Mouse (Mus musculus): ENCODE data around the gene Alg9.

The Alg9 gene

GRCm38 (mm10) chr9:50886870-50887269 lies 112.1 kb downstream of the Alg9 start:
- no peak for DNase-seq (ENCODE audit: low spot score)

- DNase-seq (ENCODE audit: low spot score), result no peak
Observed at GRCm38 (mm10) chr9:50887351-50887750, 112.5 kb downstream of the Alg9 start.

- no peak for DNase-seq (ENCODE audit: low spot score)
Observed at GRCm38 (mm10) chr9:50889211-50889610, 114.4 kb downstream of the Alg9 start.

GRCm38 (mm10) chr9:50889964-50890363 lies 115.1 kb downstream of the Alg9 start:
- no peak for DNase-seq (ENCODE audit: low spot score)

- no peak for DNase-seq (ENCODE audit: low spot score)
Observed at GRCm38 (mm10) chr9:50890494-50891090, 115.8 kb downstream of the Alg9 start.
